Mouse (Mus musculus) bone marrow, adult 2 months (tissue): ENCODE results near the gene Akirin2. TPM values are rescaled to one million over a fixed set of nuclear protein-coding genes. Genes with fewer than 3 reads are reported as not detected.
"Not testable (repeated sequence)": the region's sequence is repeated elsewhere in the genome, so short reads cannot be mapped to it uniquely, and the experiment has no call there.

Experiments used
- H3K27ac ChIP-seq: fragments of 200-500 bp; 2 replicates; pipeline ENCODE4 v1.5.1; 2012; ENCODE audit warnings: low read depth, mild to moderate bottlenecking, control low read depth, inconsistent platforms, low read length; ENCODE audit not compliant: control insufficient read depth, poor library complexity, insufficient read depth
- H3K4me1 ChIP-seq: fragments of 200-500 bp; 2 replicates; pipeline ENCODE4 v1.6.1; 2011; ENCODE audit warnings: low read length; ENCODE audit not compliant: control insufficient read depth, insufficient read depth
- H3K4me3 ChIP-seq: fragments of 200-500 bp; replicated peaks from 2 replicates; pipeline ENCODE3; 2011; ENCODE audit warnings: mild to moderate bottlenecking, low read depth, low read length, control low read depth; ENCODE audit not compliant: control insufficient read depth
- CTCF ChIP-seq: fragments of 200-500 bp; IDR thresholded peaks from 2 replicates; pipeline ENCODE4 v1.5.1; 2011; ENCODE audit warnings: low read length, control low read depth; ENCODE audit not compliant: control insufficient read depth, insufficient read depth
- POLR2A ChIP-seq: fragments of 200-500 bp; IDR thresholded peaks from 2 replicates; pipeline ENCODE4 v1.6.1; 2011; ENCODE audit warnings: low read depth, mild to moderate bottlenecking, control low read depth, low read length, borderline replicate concordance; ENCODE audit not compliant: control insufficient read depth
- WGBS: fragments of 180-500 bp; shearing (Covaris S2); methylation state at CpG from one replicate; pipeline ENCODE4 v1.1.7; 2018; 5-methylcytosine and 5-hydroxymethylcytosine counted together
- polyA plus RNA-seq: library from polyadenylated mRNA; stranded (reverse); fragments of >200 nt; gene quantifications from 2 replicates; pipeline ENCODE4 v1.2.4, GENCODE M21; 2011; ENCODE audit warnings: low replicate concordance; ENCODE audit not compliant: missing spikeins, insufficient read depth, insufficient read length

The Akirin2 gene
- polyA plus RNA-seq, 1 experiment, result 50.4 TPM

GRCm38 (mm10) chr4:34572876-34573275 is 22.1 kb downstream of the Akirin2 start:
- Histone ChIP-seq H3K4me1 (no peaks in the 10 kb centered on the region), H3K4me3 (no peak overlapping the region), H3K27ac (no peak overlapping the region)
- no peak for TF ChIP-seq CTCF
- TF ChIP-seq POLR2A, result no peak
- 92% methylated on average over 2 of the region's 2 CpGs for WGBS

GRCm38 (mm10) chr4:34577028-34577427 is 26.3 kb downstream of the Akirin2 start:
- WGBS, result 90% methylated on average over 2 of the region's 2 CpGs
- no peak overlapping the region for H3K4me3 ChIP-seq
- no peaks in the 10 kb centered on the region; the same call in 1 of the 2 replicates for H3K4me1 ChIP-seq
- no peak overlapping the region for H3K27ac ChIP-seq
- no peak for TF ChIP-seq POLR2A
- TF ChIP-seq CTCF, result no peak

- peaks cover 1% of the 10 kb centered on the region; the same call in 1 of the 2 replicates for H3K4me1 ChIP-seq
- TF ChIP-seq CTCF (no peak), POLR2A (no peak)
- no peak overlapping the region for H3K27ac ChIP-seq
- WGBS, result 88% methylated on average over 1 of the region's 1 CpGs
- no peak overlapping the region for H3K4me3 ChIP-seq
Measured at GRCm38 (mm10) chr4:34579215-34579614, 28.5 kb downstream of the Akirin2 start.

GRCm38 (mm10) chr4:34581489-34581888 is 30.8 kb downstream of the Akirin2 start:
- H3K4me1 ChIP-seq, H3K4me3 ChIP-seq, H3K27ac ChIP-seq: not testable (repeated sequence)
- WGBS, result 57% methylated on average over 1 of the region's 1 CpGs

- Histone ChIP-seq H3K4me3 (no peak overlapping the region), H3K4me1 (peaks cover 1% of the 10 kb centered on the region; the same call in 1 of the 2 replicates), H3K27ac (no peak overlapping the region)
- no peak for TF ChIP-seq POLR2A
- no peak for TF ChIP-seq CTCF
- 81% methylated on average over 7 of the region's 7 CpGs for WGBS
Measured at GRCm38 (mm10) chr4:34581990-34582389, 31.3 kb downstream of the Akirin2 start.

GRCm38 (mm10) chr4:34582476-34582875 is 31.7 kb downstream of the Akirin2 start:
- H3K27ac ChIP-seq, result no peak overlapping the region
- H3K4me3 ChIP-seq, result no peak overlapping the region
- TF ChIP-seq POLR2A (no peak), CTCF (no peak)
- peaks cover 1% of the 10 kb centered on the region; the same call in 1 of the 2 replicates for H3K4me1 ChIP-seq
- 81% methylated on average over 5 of the region's 5 CpGs for WGBS

- no peak for TF ChIP-seq POLR2A
- no peak for TF ChIP-seq CTCF
- no peak overlapping the region for H3K4me3 ChIP-seq
- no peak overlapping the region for H3K27ac ChIP-seq
- 96% methylated on average over 3 of the region's 3 CpGs for whole genome bisulfite sequencing
- peaks cover 1% of the 10 kb centered on the region; the same call in 1 of the 2 replicates for H3K4me1 ChIP-seq
Measured at GRCm38 (mm10) chr4:34583427-34583826, 32.7 kb downstream of the Akirin2 start.

GRCm38 (mm10) chr4:34584871-34585607 is 34.3 kb downstream of the Akirin2 start:
- 87% methylated on average over 7 of the region's 7 CpGs for WGBS
- Histone ChIP-seq H3K4me3 (no peak overlapping the region), H3K4me1 (peaks cover 1% of the 10 kb centered on the region; the same call in 1 of the 2 replicates), H3K27ac (no peak overlapping the region)
- TF ChIP-seq POLR2A (no peak), CTCF (no peak)

- WGBS, result 92% methylated on average over 6 of the region's 6 CpGs
- TF ChIP-seq CTCF (no peak), POLR2A (no peak)
- no peak overlapping the region for H3K4me3 ChIP-seq
- no peaks in the 10 kb centered on the region for H3K4me1 ChIP-seq
- no peak overlapping the region for H3K27ac ChIP-seq
Measured at GRCm38 (mm10) chr4:34603123-34603522, 52.4 kb downstream of the Akirin2 start.
